Mouse (Mus musculus): Measurements from ENCODE around the gene Cib2. TPM values are rescaled to one million over a fixed set of nuclear protein-coding genes. Genes with fewer than 3 reads are reported as not detected.

The Cib2 gene
- polyA plus RNA-seq, 1 experiment from 2014 or later, result 0.99 TPM

- Histone ChIP-seq H3K36me3 (replicated peaks; ENCODE audit: insufficient read depth, low read length) (no peaks in the 10 kb centered on the region), H3K4me1 (ENCODE audit: insufficient read depth) (no peaks in the 10 kb centered on the region), H3K4me3 (ENCODE audit: low read depth, low read length) (no peak overlapping the region), H3K4me2 (ENCODE audit: low read depth, low read length) (no peak overlapping the region), H3K27ac (ENCODE audit: low read depth) (no peak overlapping the region), H3K9ac (replicated peaks) (no peak overlapping the region), H3K9me3 (ENCODE audit: low read length) (no peaks in the 10 kb centered on the region), H3K27me3 (ENCODE audit: insufficient read depth, low read length) (no peaks in the 10 kb centered on the region)
- no peak for ATAC-seq
- 64% methylated on average over 6 of the region's 6 CpGs for WGBS (ENCODE audit: insufficient replicate concordance)
- no peak for TF ChIP-seq EP300 (IDR thresholded peaks at IDR 0.05; ENCODE audit: low read depth)
- TF ChIP-seq CTCF (IDR thresholded peaks at IDR 0.05; ENCODE audit: low read depth), result no peak
- DNase-seq, result no peak
Observed at GRCm38 (mm10) chr9:54549433-54549832, 10.6 kb downstream of the Cib2 start.

- Histone ChIP-seq H3K9ac (replicated peaks) (no peak overlapping the region), H3K9me3 (ENCODE audit: low read length) (no peaks in the 10 kb centered on the region), H3K4me3 (ENCODE audit: low read depth, low read length) (no peak overlapping the region), H3K36me3 (replicated peaks; ENCODE audit: insufficient read depth, low read length) (no peaks in the 10 kb centered on the region), H3K27ac (ENCODE audit: low read depth) (no peak overlapping the region), H3K4me2 (ENCODE audit: low read depth, low read length) (no peak overlapping the region), H3K27me3 (ENCODE audit: insufficient read depth, low read length) (no peaks in the 10 kb centered on the region), H3K4me1 (ENCODE audit: insufficient read depth) (no peaks in the 10 kb centered on the region)
- WGBS (ENCODE audit: insufficient replicate concordance), result 6% methylated on average over 5 of the region's 5 CpGs
- ATAC-seq (peak; percentile 59), DNase-seq (peak; percentile 80)
- TF ChIP-seq EP300 (IDR thresholded peaks at IDR 0.05; ENCODE audit: low read depth), result no peak
- TF ChIP-seq CTCF (IDR thresholded peaks at IDR 0.05; ENCODE audit: low read depth), result peak; percentile 93
Observed at GRCm38 (mm10) chr9:54547536-54547935, 12.5 kb downstream of the Cib2 start.

GRCm38 (mm10) chr9:54544954-54545315 lies 15.1 kb downstream of the Cib2 start:
- TF ChIP-seq CTCF (IDR thresholded peaks at IDR 0.05; ENCODE audit: low read depth), result no peak
- TF ChIP-seq EP300 (IDR thresholded peaks at IDR 0.05; ENCODE audit: low read depth), result no peak
- Histone ChIP-seq H3K4me2 (ENCODE audit: low read depth, low read length) (no peak overlapping the region), H3K9me3 (ENCODE audit: low read length) (no peaks in the 10 kb centered on the region), H3K4me3 (ENCODE audit: low read depth, low read length) (no peak overlapping the region), H3K9ac (replicated peaks) (no peak overlapping the region), H3K4me1 (ENCODE audit: insufficient read depth) (no peaks in the 10 kb centered on the region), H3K27me3 (ENCODE audit: insufficient read depth, low read length) (no peaks in the 10 kb centered on the region), H3K27ac (ENCODE audit: low read depth) (no peak overlapping the region), H3K36me3 (replicated peaks; ENCODE audit: insufficient read depth, low read length) (no peaks in the 10 kb centered on the region)
- 77% methylated on average over 4 of the region's 4 CpGs for WGBS (ENCODE audit: insufficient replicate concordance)
- DNase-seq (no peak), ATAC-seq (no peak)

DNA sequence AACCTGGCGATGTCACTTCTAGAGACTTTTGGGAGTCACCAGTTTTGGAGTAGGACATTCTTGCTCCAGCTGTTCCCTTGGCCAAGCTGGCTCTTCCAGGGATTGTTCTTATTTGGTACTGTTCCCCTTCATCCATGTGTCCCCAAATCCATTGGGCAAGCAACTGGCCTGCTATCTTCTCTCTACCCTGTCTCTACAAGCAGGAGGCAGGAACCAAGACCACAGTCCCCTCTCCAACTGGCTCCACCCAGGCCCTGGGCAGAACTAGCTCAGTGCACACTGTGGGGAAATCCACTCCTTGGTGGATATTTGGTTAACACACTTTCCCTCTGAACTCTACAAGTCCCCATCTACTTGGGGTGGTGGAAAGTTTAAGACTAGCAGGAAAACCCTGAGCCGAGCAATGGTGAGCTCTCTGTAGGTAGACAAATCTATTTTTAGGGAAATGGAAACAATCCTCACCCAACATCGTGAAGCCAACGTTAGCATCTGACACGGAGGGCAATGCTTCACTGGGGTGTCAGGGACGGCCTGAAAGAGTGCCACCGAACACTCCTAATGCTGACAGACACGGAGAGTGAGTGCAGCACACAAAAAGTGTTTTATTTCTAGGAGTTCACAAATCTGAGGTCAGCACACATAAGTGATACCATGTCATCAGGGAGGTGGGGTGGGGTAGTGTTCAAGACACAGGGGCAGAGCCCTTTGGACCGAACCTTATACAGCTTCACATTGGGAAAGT lies 15.6 kb downstream of the Cib2 start:
- Histone ChIP-seq H3K27ac (ENCODE audit: low read depth) (no peak overlapping the region), H3K4me2 (ENCODE audit: low read depth, low read length) (no peak overlapping the region), H3K27me3 (ENCODE audit: insufficient read depth, low read length) (no peaks in the 10 kb centered on the region), H3K4me1 (ENCODE audit: insufficient read depth) (no peaks in the 10 kb centered on the region), H3K36me3 (replicated peaks; ENCODE audit: insufficient read depth, low read length) (no peaks in the 10 kb centered on the region), H3K4me3 (ENCODE audit: low read depth, low read length) (no peak overlapping the region), H3K9me3 (ENCODE audit: low read length) (no peaks in the 10 kb centered on the region), H3K9ac (replicated peaks) (no peak overlapping the region)
- DNase-seq (no peak), ATAC-seq (no peak)
- WGBS (ENCODE audit: insufficient replicate concordance), result 67% methylated on average over 9 of the region's 9 CpGs
- no peak for TF ChIP-seq CTCF (IDR thresholded peaks at IDR 0.05; ENCODE audit: low read depth)
- no peak for TF ChIP-seq EP300 (IDR thresholded peaks at IDR 0.05; ENCODE audit: low read depth)

DNA sequence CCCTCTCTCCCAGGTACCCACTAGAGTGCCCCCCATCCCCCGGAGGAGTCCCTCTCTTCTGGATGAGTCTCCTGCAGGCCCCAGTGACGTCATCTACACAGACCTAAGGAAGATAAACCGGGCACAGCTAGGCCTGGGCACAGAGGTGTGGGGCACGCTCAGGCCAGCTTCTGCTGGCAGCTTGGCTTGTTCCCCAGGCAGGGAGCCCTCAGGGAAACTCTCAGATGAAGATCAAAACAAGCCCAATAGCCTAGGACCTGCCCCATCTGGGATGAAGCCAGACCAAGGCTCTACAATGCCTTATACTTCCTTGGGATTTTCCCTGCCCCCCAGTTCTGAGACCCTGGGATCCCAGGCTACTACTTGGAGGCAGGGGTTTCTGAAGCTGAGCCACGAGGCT lies 19.2 kb downstream of the Cib2 start:
- no peak for DNase-seq

DNA sequence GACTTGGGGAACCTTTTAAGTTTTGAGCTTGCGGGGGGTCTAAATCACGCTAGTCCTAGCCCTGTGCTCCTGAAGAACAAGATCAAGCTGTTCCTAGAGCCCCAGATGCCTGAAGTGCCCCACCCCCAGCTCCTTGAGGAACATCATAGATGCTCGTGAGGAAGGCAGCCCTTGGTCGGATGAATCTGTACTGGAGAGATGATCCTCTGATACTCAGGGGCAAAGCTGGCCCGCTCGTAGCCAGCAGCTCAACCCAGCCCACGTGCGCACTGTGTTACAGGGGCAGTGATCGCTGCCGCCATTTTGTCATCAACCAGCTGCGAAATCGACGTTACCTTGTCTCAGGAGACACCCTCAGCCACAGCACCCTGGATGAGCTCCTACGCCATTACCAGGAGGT lies 21.3 kb downstream of the Cib2 start, which contains the start of gene Sh2d7:
Gene Sh2d7, plus strand, starts transcription at position 301 of the 400 bp plus-strand sequence.
- H3K27me3 ChIP-seq (ENCODE audit: insufficient read depth, low read length), result no peaks in the 10 kb centered on the region
- no peak for ATAC-seq
- H3K4me2 ChIP-seq (ENCODE audit: low read depth, low read length), result no peak within 1 kb of the TSS
- H3K27ac ChIP-seq (ENCODE audit: low read depth), result no peak within 1 kb of the TSS
- no peaks in the 10 kb centered on the region for H3K36me3 ChIP-seq (replicated peaks; ENCODE audit: insufficient read depth, low read length)
- 88% methylated on average over 14 of the region's 14 CpGs for WGBS (ENCODE audit: insufficient replicate concordance)
- DNase-seq, result no peak
- no peaks in the 10 kb centered on the region for H3K4me1 ChIP-seq (ENCODE audit: insufficient read depth)
- TF ChIP-seq CTCF (IDR thresholded peaks at IDR 0.05; ENCODE audit: low read depth) (no peak), EP300 (IDR thresholded peaks at IDR 0.05; ENCODE audit: low read depth) (no peak)
- no peak within 1 kb of the TSS for H3K9ac ChIP-seq (replicated peaks)
- H3K4me3 ChIP-seq (ENCODE audit: low read depth, low read length), result no peak within 1 kb of the TSS
- H3K9me3 ChIP-seq (ENCODE audit: low read length), result no peaks in the 10 kb centered on the region

More for the DNA sequence above, 19.2 kb downstream of the Cib2 start:
- H3K36me3 ChIP-seq (replicated peaks; ENCODE audit: insufficient read depth, low read length), result no peaks in the 10 kb centered on the region
- no peak overlapping the region for H3K9ac ChIP-seq (replicated peaks)
- H3K27ac ChIP-seq (ENCODE audit: low read depth), result no peak overlapping the region
- no peaks in the 10 kb centered on the region for H3K4me1 ChIP-seq (ENCODE audit: insufficient read depth)
- H3K27me3 ChIP-seq (ENCODE audit: insufficient read depth, low read length), result no peaks in the 10 kb centered on the region
- no peak overlapping the region for H3K4me2 ChIP-seq (ENCODE audit: low read depth, low read length)
- no peak for ATAC-seq
- no peaks in the 10 kb centered on the region for H3K9me3 ChIP-seq (ENCODE audit: low read length)
- WGBS (ENCODE audit: insufficient replicate concordance), result 65% methylated on average over 5 of the region's 5 CpGs
- no peak overlapping the region for H3K4me3 ChIP-seq (ENCODE audit: low read depth, low read length)
- no peak for TF ChIP-seq EP300 (IDR thresholded peaks at IDR 0.05; ENCODE audit: low read depth)
- no peak for TF ChIP-seq CTCF (IDR thresholded peaks at IDR 0.05; ENCODE audit: low read depth)
